Mouse (Mus musculus) small intestine, adult 2 months (tissue): Measurements from ENCODE around the gene Cyp8b1. TPM values are rescaled to one million over a fixed set of nuclear protein-coding genes. Genes with fewer than 3 reads are reported as not detected.

Experiments used
- H3K27ac ChIP-seq: fragments of 200-500 bp; 2 replicates; pipeline ENCODE4 v1.5.1; 2012; ENCODE audit warnings: low read depth, low read length, control low read depth, inconsistent platforms; ENCODE audit not compliant: insufficient read depth
- H3K27me3 ChIP-seq: fragments of 200-500 bp; 2 replicates; pipeline ENCODE4 v1.6.1; 2012; ENCODE audit warnings: mild to moderate bottlenecking, moderate library complexity, low read length, inconsistent platforms; ENCODE audit not compliant: control insufficient read depth, insufficient read depth
- H3K36me3 ChIP-seq: fragments of 200-500 bp; 2 replicates; pipeline ENCODE4 v1.6.1; 2012; ENCODE audit warnings: mild to moderate bottlenecking, low read length, control low read depth, inconsistent platforms; ENCODE audit not compliant: control insufficient read depth, insufficient read depth
- H3K4me1 ChIP-seq: fragments of 200-500 bp; 2 replicates; pipeline ENCODE4 v1.6.1; 2012; ENCODE audit warnings: low read length, inconsistent platforms, mixed read lengths; ENCODE audit not compliant: control insufficient read depth, insufficient read depth, insufficient read length
- H3K4me3 ChIP-seq: fragments of 200-500 bp; 2 replicates; pipeline ENCODE4 v1.5.1; 2012; ENCODE audit warnings: low read depth, mild to moderate bottlenecking, control low read depth, inconsistent platforms, low read length, moderate library complexity
- CTCF ChIP-seq: fragments of 200-500 bp; IDR thresholded peaks from 2 replicates; pipeline ENCODE4 v1.5.1; 2012; ENCODE audit warnings: low read depth, mild to moderate bottlenecking, control low read depth, inconsistent platforms, low read length, moderate library complexity, mixed read lengths; ENCODE audit not compliant: insufficient replicate concordance, insufficient read length; ENCODE audit errors: extremely low read depth
- POLR2A ChIP-seq: fragments of 200-500 bp; IDR thresholded peaks from 2 replicates; pipeline ENCODE4 v1.6.1; 2012; ENCODE audit warnings: low read depth, mild to moderate bottlenecking, control low read depth, inconsistent platforms, low read length, moderate library complexity
- WGBS: fragments of 180-500 bp; shearing (Covaris S2); methylation state at CpG from one replicate; pipeline ENCODE4 v1.1.7; 2018; 5-methylcytosine and 5-hydroxymethylcytosine counted together
- polyA plus RNA-seq: library from polyadenylated mRNA; depleted of rRNA; stranded (reverse); fragments of >200 nt; gene quantifications from 2 replicates; pipeline ENCODE4 v1.2.3, GENCODE M21; 2012; rRNA removed

Gene Cyp8b1
- not detected in 2 replicates for polyA plus RNA-seq

GRCm38 (mm10) chr9:121916102-121916501, at the start of gene Cyp8b1:
TSS of gene Cyp8b1 (minus strand) at chr9:121916305.
- Histone ChIP-seq H3K4me3 (no peak within 1 kb of the TSS), H3K36me3 (no peaks in the 10 kb centered on the region), H3K27me3 (no peaks in the 10 kb centered on the region), H3K27ac (no peak within 1 kb of the TSS), H3K4me1 (peaks cover 3% of the 10 kb centered on the region)
- TF ChIP-seq CTCF (no peak), POLR2A (no peak)
- WGBS = 28% methylated on average over 8 of the region's 8 CpGs

- WGBS = 90% methylated on average over 7 of the region's 7 CpGs
- H3K4me3 ChIP-seq = no peak overlapping the region
- TF ChIP-seq POLR2A = no peak
- H3K4me1 ChIP-seq = no peaks in the 10 kb centered on the region
- no peaks in the 10 kb centered on the region for H3K36me3 ChIP-seq
- H3K27ac ChIP-seq = no peak overlapping the region
- H3K27me3 ChIP-seq = no peaks in the 10 kb centered on the region
Observed at GRCm38 (mm10) chr9:121964941-121965340, 48.8 kb upstream of the Cyp8b1 start.

GRCm38 (mm10) chr9:121959966-121960635, 44.0 kb upstream of the Cyp8b1 start:
- WGBS = 57% methylated on average over 7 of the region's 7 CpGs

GRCm38 (mm10) chr9:121952596-121952995, 36.5 kb upstream of the Cyp8b1 start:
- no peak overlapping the region for H3K4me3 ChIP-seq
- H3K27me3 ChIP-seq = no peaks in the 10 kb centered on the region
- TF ChIP-seq POLR2A = no peak
- TF ChIP-seq CTCF = no peak
- H3K27ac ChIP-seq = no peak overlapping the region
- H3K36me3 ChIP-seq = no peaks in the 10 kb centered on the region
- WGBS = 84% methylated on average over 6 of the region's 6 CpGs
- peaks cover 10% of the 10 kb centered on the region for H3K4me1 ChIP-seq

More at GRCm38 (mm10) chr9:121959966-121960635, 44.0 kb upstream of the Cyp8b1 start:
- no peaks in the 10 kb centered on the region for H3K36me3 ChIP-seq
- H3K4me1 ChIP-seq = no peaks in the 10 kb centered on the region
- TF ChIP-seq POLR2A (no peak), CTCF (no peak)
- H3K27ac ChIP-seq = no peak overlapping the region
- no peaks in the 10 kb centered on the region for H3K27me3 ChIP-seq
- no peak overlapping the region for H3K4me3 ChIP-seq

- no peak overlapping the region for H3K27ac ChIP-seq
- 39% methylated on average over 4 of the region's 4 CpGs for WGBS
- H3K36me3 ChIP-seq = no peaks in the 10 kb centered on the region
- H3K4me1 ChIP-seq = peaks cover 10% of the 10 kb centered on the region
- TF ChIP-seq POLR2A = no peak
- TF ChIP-seq CTCF = no peak
- H3K4me3 ChIP-seq = peak overlapping the region; percentile 39
- no peaks in the 10 kb centered on the region for H3K27me3 ChIP-seq
Observed at GRCm38 (mm10) chr9:121951114-121951423, 35.0 kb upstream of the Cyp8b1 start.

GRCm38 (mm10) chr9:121950418-121951113, 34.5 kb upstream of the Cyp8b1 start, which contains the start of gene Fam198a:
TSS of gene Fam198a (plus strand) at chr9:121950988.
- 6% methylated on average over 14 of the region's 14 CpGs for WGBS
- Histone ChIP-seq H3K36me3 (no peaks in the 10 kb centered on the region), H3K27me3 (no peaks in the 10 kb centered on the region), H3K4me1 (peaks cover 10% of the 10 kb centered on the region), H3K4me3 (peak within 1 kb of the TSS; percentile 39), H3K27ac (no peak within 1 kb of the TSS)
- TF ChIP-seq CTCF (no peak), POLR2A (no peak)

GRCm38 (mm10) chr9:121948431-121948830, 32.3 kb upstream of the Cyp8b1 start:
- Histone ChIP-seq H3K36me3 (no peaks in the 10 kb centered on the region), H3K4me1 (peaks cover 10% of the 10 kb centered on the region), H3K27ac (no peak overlapping the region), H3K4me3 (no peak overlapping the region), H3K27me3 (no peaks in the 10 kb centered on the region)
- WGBS = 78% methylated on average over 4 of the region's 4 CpGs
- TF ChIP-seq CTCF (no peak), POLR2A (no peak)
